In the genomic region with DNA sequence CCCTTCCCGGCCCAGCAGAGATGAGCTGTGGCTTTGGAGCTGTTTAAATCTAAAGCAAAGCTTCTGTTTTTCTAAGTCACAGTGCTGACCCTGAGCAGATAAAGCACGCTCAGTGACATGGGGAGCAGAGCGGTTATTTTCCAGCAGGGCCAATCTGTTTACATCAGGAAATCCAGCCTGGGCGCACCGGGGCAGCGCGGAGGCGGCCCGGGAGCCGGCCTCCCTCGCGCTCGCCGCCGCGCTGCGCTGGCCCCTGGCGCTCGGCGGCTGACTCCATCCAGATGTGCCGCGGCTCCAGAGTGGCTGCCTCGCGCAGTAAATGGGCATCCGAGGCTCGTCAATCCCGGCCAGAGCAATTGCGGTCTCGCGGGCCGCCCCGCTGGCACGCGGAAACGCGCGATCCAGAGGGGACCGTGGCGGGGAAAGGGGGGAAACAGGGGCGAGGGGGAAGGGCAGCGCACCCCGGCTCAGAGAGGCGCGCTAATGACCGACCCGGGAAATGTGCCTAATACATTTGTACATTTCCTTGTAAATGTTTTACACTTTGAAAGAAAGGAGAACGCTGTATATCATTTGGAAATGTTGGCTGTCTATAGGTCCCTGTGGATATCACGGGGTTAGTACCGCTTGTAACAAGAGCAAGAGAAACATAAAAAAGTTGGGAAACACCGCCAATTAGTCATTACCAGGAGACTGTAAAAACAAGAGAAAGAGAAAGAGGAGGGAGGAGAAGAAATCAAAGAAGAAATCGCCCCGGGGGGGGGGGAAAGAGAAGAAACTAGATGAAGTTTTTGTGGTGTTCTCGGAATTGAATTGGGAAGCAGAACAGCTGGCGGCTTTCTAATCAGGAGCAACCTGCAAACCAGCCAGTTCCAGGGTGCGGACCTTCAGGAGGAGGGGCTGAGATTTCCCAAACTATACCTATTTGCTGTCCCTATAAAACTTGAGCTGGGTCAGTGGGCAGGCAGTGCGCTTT, we compare ENCODE assay signal across 8 mouse cellular contexts.
DNase-seq lines count a peak whose midpoint lies in the region; ATAC-seq and TF ChIP-seq lines count a peak whose summit lies in the region.

No protein-coding gene starts in this region.

- H3K27me3 ChIP-seq in E14TG2a.4 (ENCODE audit: insufficient read depth, low read length) (peaks cover 5% of the 10 kb centered on the region), myocyte (ENCODE audit: control insufficient read depth, insufficient read depth, insufficient read length) (no peaks in the 10 kb centered on the region)
- H3K27me3 ChIP-seq in forebrain, embryonic 16.5 days (replicated peaks; ENCODE audit: control insufficient read depth, insufficient read depth, low read length): peaks cover 8% of the 10 kb centered on the region; the same call in 1 of the 2 replicates
- no peaks in the 10 kb centered on the region; the same call in 1 of the 2 replicates for H3K27me3 ChIP-seq in hindbrain, embryonic 11.5 days (ENCODE audit: control insufficient read depth, insufficient read depth, low read length)
- H3K27me3 ChIP-seq in limb, embryonic 13.5 days: no peaks in the 10 kb centered on the region

- H3K79me2 ChIP-seq in myocyte (ENCODE audit: control insufficient read depth, insufficient read depth): no peaks in the 10 kb centered on the region

- H3K27ac ChIP-seq in forebrain, embryonic 16.5 days (ENCODE audit: low read length): no peak overlapping the region
- H3K27ac ChIP-seq in hindbrain, embryonic 11.5 days (ENCODE audit: low read depth, low read length): no peak overlapping the region
- peak overlapping the region; percentile 93 for H3K27ac ChIP-seq in limb, embryonic 13.5 days

- TF ChIP-seq POLR2A in myocyte (IDR thresholded peaks at IDR 0.05; ENCODE audit: insufficient read length, low read depth): peak; percentile 62

- peaks cover 14% of the 10 kb centered on the region for H3K4me1 ChIP-seq in E14TG2a.4 (replicated peaks; ENCODE audit: low read depth, low read length)
- H3K4me1 ChIP-seq in forebrain, embryonic 16.5 days (replicated peaks; ENCODE audit: control insufficient read depth, insufficient read depth, low read length): peaks cover 7% of the 10 kb centered on the region
- no peaks in the 10 kb centered on the region for H3K4me1 ChIP-seq in hindbrain, embryonic 11.5 days (replicated peaks; ENCODE audit: control insufficient read depth, insufficient read depth, low read length)
- H3K4me1 ChIP-seq in limb, embryonic 13.5 days: peaks cover 27% of the 10 kb centered on the region

- WGBS in forebrain, embryonic 16.5 days: under 1% methylated on average over 56 of the region's 56 CpGs
- WGBS in hindbrain, embryonic 11.5 days: 2% methylated on average over 56 of the region's 56 CpGs
- under 1% methylated on average over 56 of the region's 56 CpGs for WGBS in limb, embryonic 13.5 days

- no peak for TF ChIP-seq CTCF in E14TG2a.4 (conservative IDR thresholded peaks at IDR 0.05; ENCODE audit: low read length)

- no peaks in the 10 kb centered on the region for H3K36me3 ChIP-seq in E14TG2a.4 (ENCODE audit: insufficient read depth, low read length)
- H3K36me3 ChIP-seq in forebrain, embryonic 16.5 days (ENCODE audit: control insufficient read depth, insufficient read depth): no peaks in the 10 kb centered on the region
- no peaks in the 10 kb centered on the region for H3K36me3 ChIP-seq in hindbrain, embryonic 11.5 days (ENCODE audit: control insufficient read depth, insufficient read depth, low read length)
- no peaks in the 10 kb centered on the region for H3K36me3 ChIP-seq in limb, embryonic 13.5 days
- no peaks in the 10 kb centered on the region for H3K36me3 ChIP-seq in myocyte (ENCODE audit: control insufficient read depth, insufficient read depth)

- peak; percentile 5 for DNase-seq in adrenal gland, adult 8-10 months
- peak; percentile 69 for DNase-seq in hindbrain, embryonic 11.5 days (ENCODE audit: low spot score)
- DNase-seq in urinary bladder, postnatal 36 days (ENCODE audit: low spot score in 2 of 2): peak; percentile 26 to 31

- peak overlapping the region; percentile 84 for H3ac ChIP-seq in myocyte (ENCODE audit: control insufficient read depth, insufficient read length)

- H3K9me3 ChIP-seq in E14TG2a.4 (ENCODE audit: low read length): no peaks in the 10 kb centered on the region
- H3K9me3 ChIP-seq in forebrain, embryonic 16.5 days (ENCODE audit: control insufficient read depth, low read length): no peaks in the 10 kb centered on the region
- no peaks in the 10 kb centered on the region for H3K9me3 ChIP-seq in hindbrain, embryonic 11.5 days (ENCODE audit: control insufficient read depth, low read length)
- peaks cover 5% of the 10 kb centered on the region; the same call in 1 of the 2 replicates for H3K9me3 ChIP-seq in limb, embryonic 13.5 days

- ATAC-seq in forebrain, embryonic 16.5 days: peak; percentile 92
- ATAC-seq in hindbrain, embryonic 11.5 days (ENCODE audit: low FRiP score): peak; percentile 93
- peak; percentile 92 for ATAC-seq in limb, embryonic 13.5 days (ENCODE audit: low FRiP score, low read depth)
- no peak for ATAC-seq in megakaryocyte progenitor cell, adult 5-6 weeks (replicated peaks; ENCODE audit: poor library complexity)

- H3K9ac ChIP-seq in forebrain, embryonic 16.5 days (replicated peaks; ENCODE audit: low read depth, low read length): peak overlapping the region; percentile 20
- peak overlapping the region; percentile 31; the same call in 1 of the 2 replicates for H3K9ac ChIP-seq in hindbrain, embryonic 11.5 days (ENCODE audit: low read depth, low read length)
- H3K9ac ChIP-seq in limb, embryonic 13.5 days: peak overlapping the region; percentile 67

- peak overlapping the region; percentile 87 for H3K4me2 ChIP-seq in forebrain, embryonic 16.5 days (ENCODE audit: low read length)
- H3K4me2 ChIP-seq in hindbrain, embryonic 11.5 days (replicated peaks; ENCODE audit: low read depth, low read length): peak overlapping the region; percentile 88
- peak overlapping the region; percentile 69 for H3K4me2 ChIP-seq in limb, embryonic 13.5 days (replicated peaks)
- peak overlapping the region; percentile 99 for H3K4me2 ChIP-seq in myocyte (ENCODE audit: low read depth)

- H3K4me3 ChIP-seq in E14TG2a.4 (replicated peaks; ENCODE audit: low read length): peak overlapping the region; percentile 74
- peak overlapping the region; percentile 48 for H3K4me3 ChIP-seq in forebrain, embryonic 16.5 days (replicated peaks; ENCODE audit: low read length)
- H3K4me3 ChIP-seq in hindbrain, embryonic 11.5 days (ENCODE audit: low read depth, low read length): peak overlapping the region; percentile 41
- H3K4me3 ChIP-seq in limb, embryonic 13.5 days: peak overlapping the region; percentile 47
- H3K4me3 ChIP-seq in myocyte: peak overlapping the region; percentile 32

TF ChIP-seq in myocyte, 11 proteins besides CTCF, POLR2A, EP300 and RAD21:
- TF ChIP-seq TCF12 (IDR thresholded peaks at IDR 0.05; ENCODE audit: insufficient read depth, poor library complexity, severe bottlenecking) (no peak), TCF3 (IDR thresholded peaks at IDR 0.05; ENCODE audit: insufficient read length, low read depth) (no peak), REST (IDR thresholded peaks at IDR 0.05; ENCODE audit: insufficient read depth, insufficient read length) (no peak), MYOG (IDR thresholded peaks at IDR 0.05; ENCODE audit: control insufficient read depth in 1 of 3, insufficient read depth in 1 of 3, insufficient read length in 2 of 3, low read depth in 2 of 3) (no peak), SRF (IDR thresholded peaks at IDR 0.05; ENCODE audit: control insufficient read depth, insufficient read length, low read depth) (no peak), MYOD1 (IDR thresholded peaks at IDR 0.05; ENCODE audit: control insufficient read depth in 1 of 3, insufficient read length in 2 of 3, low read depth in 2 of 3) (peak in 1 of 3 experiments; percentile 19), E2F4 (IDR thresholded peaks at IDR 0.05; ENCODE audit: insufficient read depth) (no peak), CEBPB (IDR thresholded peaks at IDR 0.05; ENCODE audit: insufficient read depth, poor library complexity, severe bottlenecking) (0 out of 2 replicates have a peak, but pooled peaks have one; percentile 18), POLR2AphosphoS2 (IDR thresholded peaks at IDR 0.05; ENCODE audit: insufficient read length, low read depth) (peak; percentile 32), MAX (IDR thresholded peaks at IDR 0.05; ENCODE audit: low read depth) (no peak), USF1 (IDR thresholded peaks at IDR 0.05; ENCODE audit: low read depth) (no peak)
TF ChIP-seq in myocyte: peak in this region for 3.

Comparison
In these comparisons a context has a peak if more than half of its experiments do, and no peak if none do; other contexts are left out.
1. DNase-seq: peak in every context shown above with its lines; median percentile 69 in hindbrain, embryonic 11.5 days; 28 in urinary bladder, postnatal 36 days; 5 in adrenal gland, adult 8-10 months.